Mouse (Mus musculus): Measurements from ENCODE around the gene Clint1. TPM values are rescaled to one million over a fixed set of nuclear protein-coding genes. Genes with fewer than 3 reads are reported as not detected.

The Clint1 gene
- polyA plus RNA-seq, 1 experiment: 45.6 TPM

DNA sequence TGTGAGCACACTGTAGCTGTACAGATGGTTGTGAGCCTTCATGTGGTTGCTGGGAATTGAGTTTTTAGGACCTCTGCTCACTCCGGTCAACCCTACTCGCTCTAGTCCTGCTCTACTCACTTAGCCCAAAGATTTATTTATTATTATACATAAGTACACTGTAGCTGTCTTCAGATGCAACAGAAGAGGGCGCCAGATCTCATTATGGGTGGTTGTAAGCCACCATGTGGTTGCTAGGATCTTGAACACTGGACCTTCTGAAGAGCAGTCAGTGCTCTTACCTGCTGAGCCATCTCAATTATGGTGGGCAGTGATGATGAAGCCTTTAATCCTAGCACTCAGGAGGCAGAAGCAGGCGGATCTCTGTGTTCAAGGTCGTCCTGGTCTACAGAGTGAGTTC lies 108.2 kb downstream of the Clint1 start:
- no peaks in the 10 kb centered on the region for H3K27me3 ChIP-seq (ENCODE audit: control insufficient read depth, insufficient read depth, low read length)
- no peak overlapping the region for H3K27ac ChIP-seq (ENCODE audit: control insufficient read depth, insufficient read depth, low read depth, low read length)
- H3K36me3 ChIP-seq (ENCODE audit: control insufficient read depth, insufficient read depth, low read length): no peaks in the 10 kb centered on the region
- TF ChIP-seq POLR2A (IDR thresholded peaks at IDR 0.05; ENCODE audit: control insufficient read depth, low read depth, low read length): no peak
- TF ChIP-seq CTCF (IDR thresholded peaks at IDR 0.05; ENCODE audit: control insufficient read depth, insufficient read depth, insufficient replicate concordance, low read depth, low read length): no peak
- H3K4me3 ChIP-seq (ENCODE audit: control insufficient read depth, low read depth, low read length): no peak overlapping the region
- H3K4me1 ChIP-seq (ENCODE audit: control insufficient read depth, insufficient read depth, low read length): no peaks in the 10 kb centered on the region

Other genes with a start within 250 kb of the Clint1 start
- 1.5 and 1.6 TPM in 2 replicates for gene Lsm11, start 92.9 kb downstream of the Clint1 start, polyA plus RNA-seq (2012; rRNA removed)
- 32.5 and 32.7 TPM in 2 replicates for gene Thg1l, start 103.4 kb downstream of the Clint1 start, polyA plus RNA-seq (2012; rRNA removed)
- 182 and 184 TPM in 2 replicates for gene Sox30, start 128.3 kb downstream of the Clint1 start, polyA plus RNA-seq (2012; rRNA removed)
- gene Gm12166, start 200.3 kb downstream of the Clint1 start, polyA plus RNA-seq (2012; rRNA removed): 5.5 and 6.9 TPM in 2 replicates
- gene Adam19, start 203.9 kb downstream of the Clint1 start, polyA plus RNA-seq (2012; rRNA removed): 1.0 and 1.1 TPM in 2 replicates

All from testis, adult 2 months (tissue).